Mouse (Mus musculus) heart, adult 2 months (tissue): ENCODE measurements around the gene Ddx31.

Source experiments
- CTCF ChIP-seq: fragments of 200-600 bp; IDR thresholded peaks from 2 replicates; pipeline ENCODE4 v1.8.1; 2022; ENCODE audit warnings: antibody characterized with exemption, mild to moderate bottlenecking, moderate library complexity
- POLR2A ChIP-seq: fragments of 200-500 bp; IDR thresholded peaks from 2 replicates; pipeline ENCODE4 v1.6.1; 2011; ENCODE audit warnings: mild to moderate bottlenecking, low read depth, low read length, control low read depth; ENCODE audit not compliant: insufficient read depth

GRCm38 (mm10) chr2:28919001-28919400, 78.8 kb downstream of the Ddx31 start:
- TF ChIP-seq CTCF (no peak), POLR2A (no peak)
